Mouse (Mus musculus) olfactory bulb, adult 2 months (tissue): ENCODE results near the gene Lrfn4.

Experiments used
- CTCF ChIP-seq: fragments of 200-500 bp; IDR thresholded peaks from 2 replicates; pipeline ENCODE4 v1.5.1; 2012; ENCODE audit warnings: low read depth, mild to moderate bottlenecking, low read length, moderate library complexity; ENCODE audit not compliant: insufficient read depth
- POLR2A ChIP-seq: fragments of 200-500 bp; IDR thresholded peaks from 2 replicates; pipeline ENCODE4 v1.6.1; 2012; ENCODE audit warnings: mild to moderate bottlenecking, low read depth, low read length, moderate library complexity; ENCODE audit not compliant: insufficient read depth

- TF ChIP-seq POLR2A (no peak), CTCF (no peak)
These were observed 28.0 kb downstream of the Lrfn4 start for GRCm38 (mm10) chr19:4587426-4587825.
